Mouse (Mus musculus) embryonic fibroblast, embryonic 13.5 days (primary cell): ENCODE data around the gene Lrrfip1. TPM values are rescaled to one million over a fixed set of nuclear protein-coding genes. Genes with fewer than 3 reads are reported as not detected.
A peak's percentile ranks its signal among the peaks of the same experiment; 100 is the strongest.

Experiments
- H3K27ac ChIP-seq: 2 replicates; pipeline ENCODE4 v1.5.1; 2012; ENCODE audit warnings: low read length, control low read depth, inconsistent platforms; ENCODE audit not compliant: insufficient read depth
- H3K4me1 ChIP-seq: 2 replicates; pipeline ENCODE4 v1.6.1; 2011; ENCODE audit warnings: low read length; ENCODE audit not compliant: control insufficient read depth, insufficient read depth
- H3K4me3 ChIP-seq: 2 replicates; pipeline ENCODE4 v1.5.1; 2011; ENCODE audit warnings: mild to moderate bottlenecking, control low read depth, low read length; ENCODE audit not compliant: insufficient read depth
- CTCF ChIP-seq: IDR thresholded peaks from 2 replicates; pipeline ENCODE4 v1.5.1; 2011; ENCODE audit warnings: mild to moderate bottlenecking, control low read depth, low read length, moderate library complexity, borderline replicate concordance; ENCODE audit not compliant: insufficient read depth
- POLR2A ChIP-seq: IDR thresholded peaks from 2 replicates; pipeline ENCODE4 v1.6.1; 2011; ENCODE audit warnings: low read depth, mild to moderate bottlenecking, control low read depth, low read length, moderate library complexity
- polyA plus RNA-seq: library from polyadenylated mRNA; stranded (reverse); fragments of >200 nt; gene quantifications from 2 replicates; pipeline ENCODE4 v1.2.4, GENCODE M21; 2011; ENCODE audit warnings: low read depth; ENCODE audit not compliant: missing spikeins, insufficient read length

Lrrfip1 gene
- polyA plus RNA-seq, 1 experiment: 109 TPM

- Histone ChIP-seq H3K27ac (no peak overlapping the region), H3K4me1 (peaks cover 2% of the 10 kb centered on the region), H3K4me3 (no peak overlapping the region)
- no peak for TF ChIP-seq POLR2A
- TF ChIP-seq CTCF: no peak
Observed at GRCm38 (mm10) chr1:91008147-91008682, 9.7 kb downstream of the Lrrfip1 start.

DNA sequence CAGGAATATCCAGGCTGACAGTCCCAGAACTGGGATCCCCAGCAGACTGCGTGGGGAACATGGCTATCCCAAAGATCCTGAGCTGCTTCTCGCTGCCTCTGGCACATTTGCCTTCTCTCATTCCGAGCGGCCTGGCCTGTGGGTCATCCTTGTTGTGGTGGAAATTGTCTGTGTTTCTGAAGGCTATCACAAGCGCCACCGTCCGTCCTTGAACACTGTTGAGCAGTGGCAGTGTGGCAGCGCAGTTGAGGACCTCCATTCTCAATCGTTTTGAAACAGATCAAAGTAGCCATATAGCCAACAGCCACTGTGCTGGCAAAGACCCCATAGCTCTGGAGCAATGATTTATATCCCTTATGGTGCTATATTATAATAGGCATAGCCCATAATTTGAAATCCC lies 10.2 kb downstream of the Lrrfip1 start:
- no peak for TF ChIP-seq CTCF
- H3K27ac ChIP-seq: no peak overlapping the region
- H3K4me3 ChIP-seq: no peak overlapping the region
- peaks cover 3% of the 10 kb centered on the region for H3K4me1 ChIP-seq

DNA sequence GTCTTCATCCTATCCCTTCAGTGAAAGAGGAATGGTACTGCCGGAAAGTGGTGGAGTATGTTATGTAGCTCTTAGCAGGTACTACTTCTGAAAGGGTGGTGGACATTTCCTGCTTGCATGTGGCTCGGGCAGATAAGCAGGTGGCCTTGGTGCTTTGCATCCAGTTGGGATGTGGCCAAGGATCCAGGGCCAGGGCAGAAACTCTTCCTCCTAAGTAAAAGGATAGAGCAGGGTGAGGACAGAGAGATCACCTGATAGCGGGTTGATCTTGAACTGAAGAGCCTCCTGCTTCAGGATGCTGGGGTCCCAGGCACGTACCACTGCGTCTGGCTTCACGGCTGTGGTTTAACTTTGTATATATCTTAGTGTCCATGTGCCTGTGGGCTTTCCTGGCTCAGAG lies 10.7 kb downstream of the Lrrfip1 start:
- Histone ChIP-seq H3K4me3 (no peak overlapping the region), H3K27ac (no peak overlapping the region), H3K4me1 (peaks cover 5% of the 10 kb centered on the region)
- TF ChIP-seq POLR2A: no peak
- no peak for TF ChIP-seq CTCF

GRCm38 (mm10) chr1:91010216-91010615 lies 11.7 kb downstream of the Lrrfip1 start:
- Histone ChIP-seq H3K4me1 (peaks cover 5% of the 10 kb centered on the region), H3K27ac (no peak overlapping the region), H3K4me3 (no peak overlapping the region)
- TF ChIP-seq POLR2A (no peak), CTCF (no peak)

DNA sequence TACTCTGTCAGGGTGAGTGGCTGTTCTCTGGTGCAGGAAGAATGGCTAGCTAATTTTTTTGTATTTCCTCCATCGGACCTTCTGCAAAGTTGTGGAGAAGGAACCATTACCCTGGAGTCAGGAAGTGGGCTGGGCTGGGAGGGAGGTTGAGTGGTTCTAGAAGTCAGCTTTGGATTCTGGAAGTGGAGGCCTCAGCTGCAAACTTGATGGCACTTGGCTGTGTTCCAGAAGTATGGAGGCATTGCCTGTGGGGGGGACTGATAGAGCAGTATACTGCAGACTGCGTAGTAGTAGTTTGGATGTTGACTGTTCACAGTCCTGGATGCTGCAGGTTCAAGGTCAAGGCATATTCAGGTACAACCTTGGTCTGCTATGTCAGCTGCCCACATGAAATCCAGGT lies 12.2 kb downstream of the Lrrfip1 start:
- Histone ChIP-seq H3K4me1 (peaks cover 5% of the 10 kb centered on the region), H3K4me3 (no peak overlapping the region)
- TF ChIP-seq POLR2A (no peak), CTCF (no peak)

DNA sequence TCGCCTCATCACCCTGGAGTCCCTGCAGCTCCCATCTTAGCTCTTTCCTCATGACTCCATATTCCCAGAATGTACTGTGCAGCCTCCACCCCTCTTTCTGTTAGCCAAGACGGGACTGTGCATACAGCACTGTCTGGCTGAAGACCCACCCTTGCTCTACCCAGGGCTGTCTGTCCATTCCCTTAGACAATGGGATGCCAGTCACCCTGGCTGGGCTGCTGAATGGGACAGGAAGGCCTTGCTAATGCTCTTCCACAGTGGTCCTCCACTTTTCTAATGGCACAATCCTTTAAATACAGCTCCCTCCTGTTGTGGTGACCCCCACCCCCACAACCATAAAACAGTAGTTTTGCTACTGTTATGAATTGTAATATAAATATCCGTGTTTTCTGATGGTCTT lies 12.8 kb downstream of the Lrrfip1 start:
- H3K4me3 ChIP-seq: no peak overlapping the region
- TF ChIP-seq CTCF (no peak), POLR2A (no peak)
- no peak overlapping the region for H3K27ac ChIP-seq
- peaks cover 5% of the 10 kb centered on the region for H3K4me1 ChIP-seq

More for the DNA sequence above, 12.2 kb downstream of the Lrrfip1 start:
- no peak overlapping the region for H3K27ac ChIP-seq

- peaks cover 16% of the 10 kb centered on the region for H3K4me1 ChIP-seq
Observed at GRCm38 (mm10) chr1:91013803-91014202, 15.3 kb downstream of the Lrrfip1 start.

GRCm38 (mm10) chr1:91015571-91015970 lies 17.0 kb downstream of the Lrrfip1 start:
- Histone ChIP-seq H3K4me1 (peaks cover 16% of the 10 kb centered on the region), H3K27ac (0 out of 2 replicates have a peak overlapping the region, but pooled peaks have one; percentile 3), H3K4me3 (no peak overlapping the region)
- no peak for TF ChIP-seq CTCF
- no peak for TF ChIP-seq POLR2A

More at GRCm38 (mm10) chr1:91013803-91014202, 15.3 kb downstream of the Lrrfip1 start:
- Histone ChIP-seq H3K27ac (no peak overlapping the region), H3K4me3 (no peak overlapping the region)
- TF ChIP-seq CTCF: no peak
- TF ChIP-seq POLR2A: no peak

- peaks cover 20% of the 10 kb centered on the region for H3K4me1 ChIP-seq
- H3K27ac ChIP-seq: peak overlapping the region; percentile 90
- no peak overlapping the region for H3K4me3 ChIP-seq
- TF ChIP-seq POLR2A (no peak), CTCF (no peak)
Observed at GRCm38 (mm10) chr1:91017111-91017758, 18.7 kb downstream of the Lrrfip1 start.

DNA sequence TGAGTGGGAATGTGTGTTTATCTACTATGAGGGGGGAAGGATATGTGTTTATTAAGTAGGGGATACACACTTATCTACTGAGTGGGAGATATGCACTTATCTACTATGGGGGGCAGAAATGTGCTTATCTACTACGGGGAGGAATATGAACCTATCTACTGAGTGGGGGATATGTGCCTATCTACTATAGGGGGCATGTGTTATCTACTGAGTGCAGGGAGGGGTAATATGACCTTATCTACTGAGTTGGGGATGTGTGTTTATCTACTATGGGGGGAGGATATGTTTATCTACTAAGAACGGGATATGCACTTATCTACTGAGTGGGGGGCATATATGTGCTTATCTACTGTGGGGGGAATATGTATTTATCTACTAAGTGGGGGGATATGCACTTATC lies 20.8 kb downstream of the Lrrfip1 start:
- peaks cover 30% of the 10 kb centered on the region for H3K4me1 ChIP-seq
- H3K4me3 ChIP-seq: no peak overlapping the region
- TF ChIP-seq POLR2A (no peak), CTCF (no peak)
- no peak overlapping the region for H3K27ac ChIP-seq
